Mouse (Mus musculus): ENCODE measurements at regions not wholly inside any gene's neighbourhood (a gene's known extent, or its start where the extent isn't known, plus 50 kb on each side); places are given as distances from the start of the nearest gene placed in this dataset.

DNA sequence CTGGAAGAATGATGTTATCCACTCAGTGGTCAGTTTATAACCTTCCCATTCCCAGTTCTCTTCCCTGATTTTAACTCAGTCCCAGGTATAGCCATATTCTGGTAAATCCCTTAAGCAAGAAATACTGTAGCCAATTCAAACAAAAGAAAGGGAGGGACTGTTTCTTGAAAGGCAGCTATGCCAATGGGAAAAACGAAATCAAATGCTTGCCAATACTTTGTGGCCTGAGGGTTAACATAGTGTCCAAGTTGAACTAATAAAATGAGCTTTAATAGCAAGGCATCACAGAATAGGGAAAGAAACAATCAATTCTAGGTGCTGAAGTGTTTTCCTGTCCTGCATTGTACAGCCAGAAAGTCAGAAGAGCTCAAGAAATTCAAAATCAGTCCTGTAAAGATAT lies 2548.3 kb upstream of the Gm7489 start:
- H3K9ac ChIP-seq (ENCODE audit: low read depth, low read length) = no peak overlapping the region
- no peak for DNase-seq (ENCODE audit: low spot score)
- H3K4me3 ChIP-seq (replicated peaks; ENCODE audit: low read depth, low read length) = no peak overlapping the region
- H3K27ac ChIP-seq = no peak overlapping the region
- ATAC-seq (replicated peaks; ENCODE audit: low FRiP score, low read depth) = no peak
- H3K9me3 ChIP-seq (replicated peaks; ENCODE audit: low read length) = no peaks in the 10 kb centered on the region
- H3K4me2 ChIP-seq (ENCODE audit: low read length) = no peak overlapping the region
- no peaks in the 10 kb centered on the region for H3K4me1 ChIP-seq (replicated peaks; ENCODE audit: insufficient read depth, low read length)
- no peak for TF ChIP-seq CTCF (IDR thresholded peaks at IDR 0.05; ENCODE audit: low read depth)
- no peaks in the 10 kb centered on the region for H3K27me3 ChIP-seq (ENCODE audit: insufficient read depth, low read length)
- 70% methylated on average over 1 of the region's 1 CpGs for WGBS
- H3K36me3 ChIP-seq (ENCODE audit: insufficient read depth, low read length) = no peaks in the 10 kb centered on the region

DNA sequence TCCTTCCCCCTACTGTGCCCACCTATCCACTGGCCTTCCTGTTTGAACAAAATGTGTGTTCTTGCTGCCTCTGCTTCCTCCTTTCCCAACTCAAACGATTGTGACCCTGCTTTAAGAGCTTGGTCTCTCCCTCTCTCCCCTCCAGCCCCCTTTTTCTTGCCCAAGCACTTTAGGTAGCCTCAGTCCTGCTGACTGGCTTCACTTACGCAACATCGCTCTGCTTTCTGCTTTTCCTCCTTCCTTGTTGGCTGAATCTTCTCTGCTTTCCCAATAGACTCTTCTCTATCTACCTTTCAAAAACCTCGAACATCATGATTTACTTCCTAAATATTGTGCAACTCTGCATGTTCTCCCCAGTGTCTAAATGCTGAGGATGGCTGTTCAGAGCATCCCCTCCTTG lies 2538.4 kb upstream of the Gm7489 start:
- 85% methylated on average over 4 of the region's 4 CpGs for WGBS
- no peak for DNase-seq (ENCODE audit: low spot score)
- no peak for TF ChIP-seq CTCF (IDR thresholded peaks at IDR 0.05; ENCODE audit: low read depth)
- Histone ChIP-seq H3K9me3 (replicated peaks; ENCODE audit: low read length) (no peaks in the 10 kb centered on the region), H3K4me3 (replicated peaks; ENCODE audit: low read depth, low read length) (no peak overlapping the region), H3K9ac (ENCODE audit: low read depth, low read length) (no peak overlapping the region), H3K4me2 (ENCODE audit: low read length) (no peak overlapping the region), H3K27ac (no peak overlapping the region), H3K36me3 (ENCODE audit: insufficient read depth, low read length) (no peaks in the 10 kb centered on the region), H3K27me3 (ENCODE audit: insufficient read depth, low read length) (no peaks in the 10 kb centered on the region), H3K4me1 (replicated peaks; ENCODE audit: insufficient read depth, low read length) (no peaks in the 10 kb centered on the region)
- no peak for ATAC-seq (replicated peaks; ENCODE audit: low FRiP score, low read depth)

GRCm38 (mm10) chr15:51363391-51363790 lies 2521.3 kb upstream of the Gm7489 start:
- 68% methylated on average over 7 of the region's 7 CpGs for WGBS
- DNase-seq (ENCODE audit: low spot score) (no peak), ATAC-seq (replicated peaks; ENCODE audit: low FRiP score, low read depth) (no peak)
- no peaks in the 10 kb centered on the region for H3K4me1 ChIP-seq (replicated peaks; ENCODE audit: insufficient read depth, low read length)
- H3K4me3 ChIP-seq (replicated peaks; ENCODE audit: low read depth, low read length) = no peak overlapping the region
- H3K9me3 ChIP-seq (replicated peaks; ENCODE audit: low read length) = no peaks in the 10 kb centered on the region
- no peak overlapping the region for H3K4me2 ChIP-seq (ENCODE audit: low read length)
- no peaks in the 10 kb centered on the region for H3K36me3 ChIP-seq (ENCODE audit: insufficient read depth, low read length)
- H3K9ac ChIP-seq (ENCODE audit: low read depth, low read length) = no peak overlapping the region
- no peak overlapping the region for H3K27ac ChIP-seq
- TF ChIP-seq CTCF (IDR thresholded peaks at IDR 0.05; ENCODE audit: low read depth) = no peak
- no peaks in the 10 kb centered on the region for H3K27me3 ChIP-seq (ENCODE audit: insufficient read depth, low read length)

- DNase-seq (ENCODE audit: low spot score) (no peak), ATAC-seq (replicated peaks; ENCODE audit: low FRiP score, low read depth) (no peak)
- no peak overlapping the region for H3K9ac ChIP-seq (ENCODE audit: low read depth, low read length)
- no peaks in the 10 kb centered on the region for H3K4me1 ChIP-seq (replicated peaks; ENCODE audit: insufficient read depth, low read length)
- no peaks in the 10 kb centered on the region for H3K27me3 ChIP-seq (ENCODE audit: insufficient read depth, low read length)
- H3K36me3 ChIP-seq (ENCODE audit: insufficient read depth, low read length) = no peaks in the 10 kb centered on the region
- no peak overlapping the region for H3K4me3 ChIP-seq (replicated peaks; ENCODE audit: low read depth, low read length)
- H3K27ac ChIP-seq = no peak overlapping the region
- H3K9me3 ChIP-seq (replicated peaks; ENCODE audit: low read length) = no peaks in the 10 kb centered on the region
- no peak for TF ChIP-seq CTCF (IDR thresholded peaks at IDR 0.05; ENCODE audit: low read depth)
- H3K4me2 ChIP-seq (ENCODE audit: low read length) = no peak overlapping the region
These were observed 2513.5 kb upstream of the Gm7489 start for GRCm38 (mm10) chr15:51371162-51371561.

- 93% methylated on average over 2 of the region's 2 CpGs for WGBS
- Histone ChIP-seq H3K4me3 (replicated peaks; ENCODE audit: low read depth, low read length) (no peak overlapping the region), H3K9ac (ENCODE audit: low read depth, low read length) (no peak overlapping the region), H3K4me1 (replicated peaks; ENCODE audit: insufficient read depth, low read length) (no peaks in the 10 kb centered on the region), H3K36me3 (ENCODE audit: insufficient read depth, low read length) (no peaks in the 10 kb centered on the region), H3K9me3 (replicated peaks; ENCODE audit: low read length) (no peaks in the 10 kb centered on the region), H3K27me3 (ENCODE audit: insufficient read depth, low read length) (no peaks in the 10 kb centered on the region), H3K27ac (no peak overlapping the region), H3K4me2 (ENCODE audit: low read length) (no peak overlapping the region)
- ATAC-seq (replicated peaks; ENCODE audit: low FRiP score, low read depth) (no peak), DNase-seq (ENCODE audit: low spot score) (no peak)
- no peak for TF ChIP-seq CTCF (IDR thresholded peaks at IDR 0.05; ENCODE audit: low read depth)
These were observed 2494.3 kb upstream of the Gm7489 start for GRCm38 (mm10) chr15:51390383-51390782.

DNA sequence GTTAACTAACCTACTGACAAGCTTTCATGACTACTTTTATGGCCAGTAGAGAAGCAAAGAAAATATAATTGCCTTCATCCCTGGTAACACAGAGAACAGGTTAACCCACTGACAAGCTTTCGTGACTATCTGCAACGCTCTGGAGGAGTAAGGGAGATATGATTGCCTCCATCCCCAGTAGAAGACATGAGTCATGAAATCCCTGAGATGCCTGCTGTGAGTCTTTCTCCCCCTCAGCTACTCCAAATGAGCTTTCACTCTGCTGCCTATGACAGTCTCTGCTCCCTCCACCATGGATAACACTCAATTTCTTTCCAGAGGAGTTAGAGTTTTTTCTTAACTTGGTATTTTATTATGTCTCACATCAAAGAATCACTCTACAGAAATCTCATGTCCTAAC lies 2493.4 kb upstream of the Gm7489 start:
- Histone ChIP-seq H3K4me2 (ENCODE audit: low read length) (no peak overlapping the region), H3K4me1 (replicated peaks; ENCODE audit: insufficient read depth, low read length) (no peaks in the 10 kb centered on the region), H3K9me3 (replicated peaks; ENCODE audit: low read length) (no peaks in the 10 kb centered on the region), H3K36me3 (ENCODE audit: insufficient read depth, low read length) (no peaks in the 10 kb centered on the region), H3K4me3 (replicated peaks; ENCODE audit: low read depth, low read length) (no peak overlapping the region), H3K27ac (no peak overlapping the region), H3K27me3 (ENCODE audit: insufficient read depth, low read length) (no peaks in the 10 kb centered on the region), H3K9ac (ENCODE audit: low read depth, low read length) (no peak overlapping the region)
- 87% methylated on average over 2 of the region's 2 CpGs for WGBS
- ATAC-seq (replicated peaks; ENCODE audit: low FRiP score, low read depth) = no peak
- DNase-seq (ENCODE audit: low spot score) = no peak
- TF ChIP-seq CTCF (IDR thresholded peaks at IDR 0.05; ENCODE audit: low read depth) = no peak
